Mouse (Mus musculus) right cerebral cortex, postnatal 14 days (tissue): ENCODE data around the gene Cadps2.
A peak's percentile ranks its signal among the peaks of the same experiment; 100 is the strongest.

Source experiments
- DNase-seq: peaks from one replicate; pipeline ENCODE4 v3.0.0; 2022

Cadps2 gene

DNA sequence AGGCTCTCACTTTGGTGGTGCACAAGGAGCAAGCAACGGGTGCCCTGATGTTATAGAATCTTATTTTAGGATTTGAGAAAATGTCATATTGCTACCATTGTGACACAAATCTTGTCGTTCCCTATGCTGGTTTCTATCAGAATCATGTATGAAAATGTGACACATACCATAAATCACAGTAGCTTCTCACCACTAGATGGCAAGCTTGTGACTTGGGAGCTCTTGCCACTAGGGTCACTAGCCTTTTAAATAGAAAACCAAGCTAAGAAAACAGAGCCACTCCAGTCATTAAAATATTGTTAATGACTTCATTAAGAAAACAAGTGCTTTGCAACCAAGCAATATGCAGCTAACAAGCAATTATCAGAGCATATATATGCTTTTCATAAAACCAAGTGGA is 81.0 kb downstream of the Cadps2 start:
- DNase-seq, result no peak

- DNase-seq, result no peak
Observed at GRCm38 (mm10) chr6:23748823-23749222, 90.4 kb downstream of the Cadps2 start.

DNA sequence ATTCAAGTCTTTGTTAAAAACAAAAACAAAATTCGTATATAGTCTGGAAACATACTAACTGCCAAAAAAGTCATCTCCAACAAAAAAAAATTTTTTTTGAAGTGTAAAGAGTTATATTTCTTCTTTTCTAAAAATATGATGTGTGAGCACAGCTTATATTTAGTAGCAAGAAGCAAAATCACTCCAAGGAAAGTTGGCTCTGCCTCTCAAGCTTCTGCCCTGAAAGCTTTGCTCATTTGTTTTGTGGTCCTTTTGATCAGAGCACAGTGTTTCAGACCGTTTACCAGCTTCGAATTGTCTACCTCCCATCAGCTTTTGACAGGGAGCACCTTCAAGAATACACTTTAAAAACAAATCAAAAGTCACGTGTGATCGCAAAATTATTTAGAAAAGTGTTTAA is 99.2 kb downstream of the Cadps2 start:
- no peak for DNase-seq

- no peak for DNase-seq
Observed at GRCm38 (mm10) chr6:23732750-23733149, 106.5 kb downstream of the Cadps2 start.

DNA sequence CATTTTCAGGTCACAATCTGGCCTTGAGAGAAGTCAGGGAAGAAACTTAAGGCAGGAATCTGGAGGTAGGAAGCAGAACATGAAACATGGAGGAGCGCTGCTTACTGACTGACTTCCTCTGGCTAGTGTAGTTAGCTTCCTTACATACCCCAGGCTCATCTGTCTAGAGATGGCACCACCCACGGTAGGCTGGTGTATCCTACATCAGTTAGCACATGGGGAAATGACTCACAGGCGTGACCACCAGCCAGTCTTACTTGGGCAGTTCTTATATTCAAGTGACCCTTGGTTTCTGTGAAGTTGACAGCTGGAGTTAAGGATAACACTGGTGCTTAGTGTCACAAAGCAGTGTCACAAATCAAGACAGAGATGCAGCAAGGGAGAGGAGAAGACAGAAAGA is 110.6 kb downstream of the Cadps2 start:
- no peak for DNase-seq

GRCm38 (mm10) chr6:23723697-23724096 is 115.5 kb downstream of the Cadps2 start:
- DNase-seq, result no peak

GRCm38 (mm10) chr6:23720401-23720800 is 118.8 kb downstream of the Cadps2 start:
- no peak for DNase-seq

DNA sequence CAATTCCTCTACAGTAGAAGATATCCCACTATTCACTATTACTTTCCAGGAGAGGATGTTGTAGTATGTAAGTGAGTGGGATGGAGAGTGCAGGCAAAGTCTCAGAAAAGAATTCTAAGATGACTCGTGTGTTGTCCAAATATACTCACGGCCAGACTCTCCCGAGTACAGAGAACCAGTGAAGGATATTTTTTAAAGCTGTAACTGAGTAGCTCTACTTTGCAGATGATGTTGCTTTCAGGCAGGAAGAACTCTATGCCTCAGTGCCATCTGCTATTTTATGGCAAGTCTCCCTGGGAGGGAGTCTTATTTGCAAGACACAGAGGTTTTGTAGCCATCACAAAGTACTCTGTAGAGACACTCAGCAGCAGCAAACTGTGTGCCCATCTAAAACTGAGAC is 131.7 kb downstream of the Cadps2 start:
- no peak for DNase-seq

- DNase-seq, result no peak
Observed at GRCm38 (mm10) chr6:23700879-23701278, 138.3 kb downstream of the Cadps2 start.

- DNase-seq, result no peak
Observed at GRCm38 (mm10) chr6:23678172-23678571, 161.0 kb downstream of the Cadps2 start.

DNA sequence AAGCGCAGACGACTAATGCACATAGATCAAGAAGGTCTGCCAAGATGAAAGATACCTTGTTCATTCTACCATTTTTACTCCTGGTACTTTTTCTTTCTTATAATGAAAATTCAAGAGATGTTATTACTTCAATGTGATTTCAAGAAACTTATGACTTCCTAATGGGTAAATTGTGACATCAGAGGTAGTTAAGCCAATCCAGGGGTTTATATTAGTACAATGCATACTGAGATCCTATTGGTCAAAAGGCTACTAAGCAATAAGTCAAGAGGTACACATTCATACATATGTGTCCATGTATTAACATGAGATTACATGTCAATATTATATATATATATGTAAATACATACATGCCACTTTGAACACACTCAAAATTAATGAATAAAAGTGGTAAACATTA is 184.2 kb downstream of the Cadps2 start, which contains the start of gene Rnf148:
Gene Rnf148 (minus strand): TSS at position 101 of the 400 bp plus-strand sequence.
- DNase-seq, result no peak

DNA sequence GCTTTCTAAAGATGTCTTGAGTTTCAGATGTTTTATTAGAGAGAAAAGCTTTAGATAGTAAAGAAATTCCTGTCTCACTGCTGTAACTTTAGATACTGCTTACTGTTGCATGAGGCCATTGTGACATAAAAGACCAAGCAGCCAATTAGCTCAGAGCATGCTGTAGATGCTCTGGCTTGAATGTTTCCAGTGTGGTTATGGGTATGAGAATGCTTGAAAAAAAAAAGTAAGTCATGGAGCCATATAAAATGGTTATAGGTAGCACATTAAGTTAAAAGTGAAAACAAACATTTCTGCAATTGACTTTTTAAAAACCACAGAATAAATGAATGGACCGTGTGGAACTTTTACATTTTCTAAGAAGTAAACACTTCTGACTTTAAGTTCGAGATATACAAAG is 189.0 kb downstream of the Cadps2 start, which contains the start of gene Rnf133:
Gene Rnf133 (minus strand): TSS at position 101 of the 400 bp plus-strand sequence.
- no peak for DNase-seq

DNA sequence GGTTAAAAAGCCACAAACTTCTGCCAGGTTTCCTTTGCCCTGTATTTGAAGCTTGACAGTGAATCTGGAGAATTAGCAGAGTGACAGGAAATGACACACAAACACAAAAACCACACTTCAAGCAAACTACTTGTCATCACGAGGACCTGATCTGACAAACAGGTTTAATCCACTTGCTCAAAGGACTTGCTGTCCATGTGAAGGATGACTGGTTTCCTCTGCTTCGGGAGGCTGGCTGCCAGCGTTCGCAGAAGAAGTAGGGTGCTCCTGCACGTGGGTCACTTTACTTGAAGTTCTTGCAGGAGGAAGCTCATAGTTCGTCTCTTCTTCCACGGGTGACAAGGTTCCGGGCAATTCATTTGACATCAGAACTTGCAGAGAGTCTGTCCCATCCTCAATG is 190.5 kb downstream of the Cadps2 start:
- DNase-seq, result no peak

- no peak for DNase-seq
Observed at GRCm38 (mm10) chr6:23647627-23648247, 191.5 kb downstream of the Cadps2 start.

DNA sequence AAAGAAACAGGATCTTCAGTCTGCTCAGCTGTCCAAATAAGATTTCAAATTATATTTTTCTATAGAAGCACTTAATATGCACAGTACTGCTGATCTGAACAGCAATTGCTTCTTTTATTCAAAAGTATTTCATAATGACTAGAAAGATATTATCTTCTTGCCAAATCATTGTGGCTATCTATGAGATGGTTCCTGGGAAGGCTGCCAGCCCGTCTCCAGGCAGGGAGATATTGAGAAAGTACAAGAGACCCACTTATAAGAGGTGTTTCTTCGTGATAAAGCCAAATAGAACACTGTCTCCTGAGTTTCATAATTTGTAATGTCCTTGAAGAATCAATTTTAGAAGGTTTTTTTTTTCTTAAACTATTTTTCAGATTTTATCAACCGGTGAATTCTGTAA is 202.1 kb downstream of the Cadps2 start:
- DNase-seq, result peak; percentile 27

GRCm38 (mm10) chr6:23635208-23635607 is 204.0 kb downstream of the Cadps2 start:
- no peak for DNase-seq

- no peak for DNase-seq
Observed at GRCm38 (mm10) chr6:23634016-23634415, 205.2 kb downstream of the Cadps2 start.

- DNase-seq, result no peak
Observed at GRCm38 (mm10) chr6:23630465-23630864, 208.8 kb downstream of the Cadps2 start.

- no peak for DNase-seq
Observed at GRCm38 (mm10) chr6:23575102-23575501, 264.1 kb downstream of the Cadps2 start.

- no peak for DNase-seq
Observed at GRCm38 (mm10) chr6:23573750-23574149, 265.5 kb downstream of the Cadps2 start.

- DNase-seq, result no peak
Observed at GRCm38 (mm10) chr6:23572401-23572800, 266.8 kb downstream of the Cadps2 start.

- no peak for DNase-seq
Observed at GRCm38 (mm10) chr6:23569686-23570085, 269.5 kb downstream of the Cadps2 start.

GRCm38 (mm10) chr6:23568688-23569087 is 270.5 kb downstream of the Cadps2 start:
- no peak for DNase-seq

GRCm38 (mm10) chr6:23567651-23568050 is 271.6 kb downstream of the Cadps2 start:
- DNase-seq, result no peak

GRCm38 (mm10) chr6:23549874-23550273 is 289.3 kb downstream of the Cadps2 start:
- no peak for DNase-seq
